ENCODE assay signal across 10 mouse cellular contexts in genomic region chr2:84758542-84759127, GRCm38 (mm10). TPM values are rescaled to one million over a fixed set of nuclear protein-coding genes. Genes with fewer than 3 reads are reported as not detected.
DNase-seq lines count a peak whose midpoint lies in the region; ATAC-seq lines count a peak whose summit lies in the region.
"Had no signal": no experiment of that assay in that cellular context is flagged by ENCODE, and none has a peak within 500 bp of the region (broad histone marks: within the 10 kb centered on the region; RNA-seq: fewer than 3 reads in every experiment).

No protein-coding gene starts in this region.

- H3K36me3 ChIP-seq in forebrain, embryonic 12.5 days (replicated peaks), result no peaks in the 10 kb centered on the region
- no peaks in the 10 kb centered on the region for H3K36me3 ChIP-seq in lung, embryonic 16.5 days (ENCODE audit: control insufficient read depth, insufficient read depth, low read length)
- H3K36me3 ChIP-seq: embryonic facial prominence, embryonic 12.5 days; liver, embryonic 15.5 days had no signal

- under 1% methylated on average over 2 of the region's 2 CpGs for WGBS in forebrain, embryonic 12.5 days
- WGBS in lung, embryonic 16.5 days, result 0% methylated on average over 2 of the region's 2 CpGs

- peak; percentile 42 for DNase-seq in ovary, postnatal 14 days (ENCODE audit: low spot score)
- DNase-seq in ovary, postnatal 36 days (ENCODE audit: low spot score), result no peak
- peak; percentile 59 for DNase-seq in c-Kit-negative CD71-positive TER-119-positive erythroid progenitor cells, embryonic 14.5 days (ENCODE audit: low read depth, low spot score)
- peak; percentile 22 for DNase-seq in kidney, adult 18-20 months
- no peak for DNase-seq in testis, postnatal 14 days (ENCODE audit: low spot score)
- DNase-seq in right cerebral cortex, postnatal 4 days, result no peak

- no peak overlapping the region for H3K4me3 ChIP-seq in forebrain, embryonic 12.5 days (replicated peaks)
- H3K4me3 ChIP-seq in lung, embryonic 16.5 days (ENCODE audit: low read length), result no peak overlapping the region
- H3K4me3 ChIP-seq: embryonic facial prominence, embryonic 12.5 days; liver, embryonic 15.5 days had no signal

- H3K4me1 ChIP-seq in forebrain, embryonic 12.5 days, result peaks cover 5% of the 10 kb centered on the region; the same call in 1 of the 2 replicates
- no peaks in the 10 kb centered on the region for H3K4me1 ChIP-seq in lung, embryonic 16.5 days (replicated peaks; ENCODE audit: control insufficient read depth, insufficient read depth, low read length)
- H3K4me1 ChIP-seq: embryonic facial prominence, embryonic 12.5 days had no signal

- H3K4me2 ChIP-seq in forebrain, embryonic 12.5 days, result no peak overlapping the region
- no peak overlapping the region for H3K4me2 ChIP-seq in lung, embryonic 16.5 days (ENCODE audit: low read depth, low read length)
- H3K4me2 ChIP-seq: embryonic facial prominence, embryonic 12.5 days; liver, embryonic 15.5 days had no signal

- no peak overlapping the region for H3K9ac ChIP-seq in forebrain, embryonic 12.5 days
- H3K9ac ChIP-seq in lung, embryonic 16.5 days (ENCODE audit: low read length), result no peak overlapping the region
- H3K9ac ChIP-seq: embryonic facial prominence, embryonic 12.5 days; liver, embryonic 15.5 days had no signal

- peak; percentile 69 for ATAC-seq in forebrain, embryonic 12.5 days (ENCODE audit: low FRiP score)
- peak; percentile 64; the same call in 1 of the 2 replicates for ATAC-seq in lung, embryonic 16.5 days (ENCODE audit: low read depth)

- no peak overlapping the region for H3K27ac ChIP-seq in forebrain, embryonic 12.5 days
- no peak overlapping the region for H3K27ac ChIP-seq in lung, embryonic 16.5 days (ENCODE audit: low read length)
- H3K27ac ChIP-seq: embryonic facial prominence, embryonic 12.5 days; liver, embryonic 15.5 days had no signal

- no peaks in the 10 kb centered on the region for H3K9me3 ChIP-seq in forebrain, embryonic 12.5 days
- no peaks in the 10 kb centered on the region for H3K9me3 ChIP-seq in lung, embryonic 16.5 days (ENCODE audit: control insufficient read depth, low read length)
- H3K9me3 ChIP-seq: embryonic facial prominence, embryonic 12.5 days; liver, embryonic 15.5 days had no signal

- H3K27me3 ChIP-seq in forebrain, embryonic 12.5 days, result no peaks in the 10 kb centered on the region
- no peaks in the 10 kb centered on the region for H3K27me3 ChIP-seq in lung, embryonic 16.5 days (ENCODE audit: control insufficient read depth, insufficient read depth, low read depth, low read length)
- H3K27me3 ChIP-seq: embryonic facial prominence, embryonic 12.5 days had no signal

RNA-seq across cellular contexts. Expression of gene Gm19426, which starts 15.2 kb away (rescaled TPM):
- polyA plus RNA-seq in forebrain, embryonic 12.5 days (2016; fragmentation: Nextera tagmentation; extraction: Ambion mirVana), result 9.4 and 10.2 TPM in 2 replicates
- polyA plus RNA-seq in lung, embryonic 16.5 days (2015; fragmentation: Nextera tagmentation; extraction: Ambion mirVana), result 7.1 and 7.4 TPM in 2 replicates

RNA-seq across cellular contexts. Expression of gene Serping1, which starts 16.6 kb away (rescaled TPM):
- polyA plus RNA-seq in forebrain, embryonic 12.5 days (2016; fragmentation: Nextera tagmentation; extraction: Ambion mirVana), result 27.6 and 30.3 TPM in 2 replicates
- polyA plus RNA-seq in lung, embryonic 16.5 days (2015; fragmentation: Nextera tagmentation; extraction: Ambion mirVana), result 143 and 153 TPM in 2 replicates

RNA-seq across cellular contexts. Expression of gene Ypel4, which starts 24.8 kb away (rescaled TPM):
- polyA plus RNA-seq in forebrain, embryonic 12.5 days (2016; fragmentation: Nextera tagmentation; extraction: Ambion mirVana), result 18.7 and 19.6 TPM in 2 replicates
- 5.2 and 6.9 TPM in 2 replicates for polyA plus RNA-seq in lung, embryonic 16.5 days (2015; fragmentation: Nextera tagmentation; extraction: Ambion mirVana)

RNA-seq across cellular contexts. Expression of gene Clp1, which starts 31.5 kb away (rescaled TPM):
- polyA plus RNA-seq in forebrain, embryonic 12.5 days (2016; fragmentation: Nextera tagmentation; extraction: Ambion mirVana), result 39.9 and 40.7 TPM in 2 replicates
- polyA plus RNA-seq in lung, embryonic 16.5 days (2015; fragmentation: Nextera tagmentation; extraction: Ambion mirVana), result 28.3 and 28.6 TPM in 2 replicates

RNA-seq across cellular contexts. Expression of gene Ube2l6, which starts 40.0 kb away (rescaled TPM):
- 30.0 and 30.5 TPM in 2 replicates for polyA plus RNA-seq in forebrain, embryonic 12.5 days (2016; fragmentation: Nextera tagmentation; extraction: Ambion mirVana)
- 76.0 and 82.9 TPM in 2 replicates for polyA plus RNA-seq in lung, embryonic 16.5 days (2015; fragmentation: Nextera tagmentation; extraction: Ambion mirVana)

Comparison
In these comparisons a context has a peak if more than half of its experiments do, and no peak if none do; other contexts are left out.
1. DNase-seq: peak in ovary, postnatal 14 days (single experiment), c-Kit-negative CD71-positive TER-119-positive erythroid progenitor cells, embryonic 14.5 days (single experiment) and kidney, adult 18-20 months (single experiment); none in ovary, postnatal 36 days (single experiment), testis, postnatal 14 days (single experiment) and right cerebral cortex, postnatal 4 days (single experiment).